Mouse (Mus musculus) heart, postnatal 0 days (tissue): ENCODE results near the gene Rint1.

Experiments
- CTCF ChIP-seq: IDR thresholded peaks from 2 replicates; pipeline ENCODE4 v1.5.1; 2016; ENCODE audit warnings: antibody characterized with exemption, control low read depth, low read depth
- EP300 ChIP-seq: IDR thresholded peaks from 2 replicates; pipeline ENCODE4 v1.6.1; 2016; ENCODE audit warnings: antibody characterized with exemption, low read depth

GRCm38 (mm10) chr5:23824171-23824733 lies 36.7 kb downstream of the Rint1 start:
- TF ChIP-seq EP300 = no peak
- TF ChIP-seq CTCF = no peak
